Mouse (Mus musculus) liver, adult (tissue): ENCODE results near the gene Olfr593.
"Not testable (repeated sequence)": the region's sequence is repeated elsewhere in the genome, so short reads cannot be mapped to it uniquely, and the experiment has no call there.

Experiments used
- GATA4 ChIP-seq: IDR thresholded peaks from 2 replicates; pipeline ENCODE4 v1.6.1; 2014; ENCODE audit warnings: mild to moderate bottlenecking, low read length; ENCODE audit not compliant: insufficient replicate concordance

The Olfr593 gene

DNA sequence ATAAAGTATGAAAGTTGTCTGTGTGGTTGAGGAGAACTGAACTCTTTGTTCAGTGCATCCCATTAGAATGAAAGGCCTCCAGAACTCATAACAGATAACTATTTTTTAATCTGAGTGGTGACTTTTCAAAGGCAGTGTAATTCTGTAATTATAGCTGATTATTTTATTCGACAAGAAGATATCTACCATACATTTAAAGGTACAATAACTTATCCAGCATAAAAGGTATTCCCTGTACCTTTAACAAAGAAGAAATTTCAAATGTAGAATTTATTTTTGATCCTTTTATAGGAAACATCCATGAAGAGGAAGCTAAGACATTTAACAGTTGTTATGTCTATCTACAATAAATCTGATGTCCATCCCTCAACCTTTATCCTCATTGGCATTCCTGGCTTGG, at the start of gene Olfr593:
Gene Olfr593 (plus strand): TSS at position 301 of the 400 bp plus-strand sequence.
- no peak for TF ChIP-seq GATA4

DNA sequence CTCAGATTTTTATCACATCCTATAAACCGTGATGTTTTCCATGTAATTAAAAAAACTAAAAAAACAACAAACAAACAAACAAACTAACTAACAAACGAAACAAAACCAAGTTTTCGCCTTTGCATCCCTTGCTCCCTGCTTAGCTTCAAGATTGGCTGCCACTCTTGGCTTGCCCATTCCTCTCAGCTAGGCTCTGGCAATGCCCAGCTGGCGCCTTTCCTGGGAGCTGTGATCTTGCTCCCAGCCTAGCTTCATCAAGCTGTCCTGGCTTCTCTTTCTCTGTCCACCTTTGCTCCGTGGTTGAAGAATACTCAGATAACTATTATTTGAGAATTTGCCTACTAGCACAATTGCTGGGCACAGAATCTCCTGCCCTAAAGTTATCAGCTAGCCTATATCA, 42.0 kb upstream of the Olfr593 start:
- no peak for TF ChIP-seq GATA4

DNA sequence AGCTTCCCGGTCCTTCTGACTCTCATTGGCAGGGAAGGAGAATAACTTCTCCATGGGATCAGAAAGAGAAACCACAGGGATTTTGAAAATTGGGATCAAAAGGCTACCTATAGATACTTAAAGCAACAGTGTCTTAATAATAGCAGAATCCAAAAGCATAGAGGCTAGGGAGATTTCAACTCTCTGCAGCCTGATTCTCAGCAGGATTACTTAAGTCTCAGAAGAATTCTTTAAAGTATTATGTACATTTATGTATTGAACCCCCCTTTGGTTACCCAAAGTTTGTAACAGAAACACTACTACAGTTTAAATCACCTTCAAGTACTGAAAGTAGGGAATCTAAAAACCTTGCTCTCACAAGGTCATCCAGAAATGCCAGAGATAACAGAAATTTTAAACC, 33.4 kb upstream of the Olfr593 start, which contains the start of gene Olfr591:
Gene Olfr591 (minus strand): TSS at position 101 of the 400 bp plus-strand sequence.
- TF ChIP-seq GATA4: no peak

DNA sequence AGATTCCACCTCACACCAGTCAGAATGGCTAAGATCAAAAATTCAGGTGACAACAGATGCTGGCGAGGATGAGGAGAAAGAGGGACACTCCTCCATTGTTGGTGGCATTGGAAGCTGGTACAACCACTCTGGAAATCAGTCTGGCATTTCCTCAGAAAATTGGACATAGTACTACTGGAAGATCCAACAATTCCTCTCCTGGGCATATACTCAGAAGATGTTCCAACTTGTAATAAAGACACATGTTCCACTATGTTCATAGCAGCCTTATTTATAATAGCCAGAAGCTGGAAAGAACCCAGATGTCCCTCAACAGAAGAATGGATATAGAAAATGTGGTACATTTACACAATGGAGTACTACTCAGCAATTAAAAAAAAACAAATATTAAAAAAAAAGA, 27.2 kb upstream of the Olfr593 start, which contains the start of gene Olfr592:
Gene Olfr592 (plus strand): TSS at position 301 of the 400 bp plus-strand sequence.
- not testable (repeated sequence) for TF ChIP-seq GATA4

DNA sequence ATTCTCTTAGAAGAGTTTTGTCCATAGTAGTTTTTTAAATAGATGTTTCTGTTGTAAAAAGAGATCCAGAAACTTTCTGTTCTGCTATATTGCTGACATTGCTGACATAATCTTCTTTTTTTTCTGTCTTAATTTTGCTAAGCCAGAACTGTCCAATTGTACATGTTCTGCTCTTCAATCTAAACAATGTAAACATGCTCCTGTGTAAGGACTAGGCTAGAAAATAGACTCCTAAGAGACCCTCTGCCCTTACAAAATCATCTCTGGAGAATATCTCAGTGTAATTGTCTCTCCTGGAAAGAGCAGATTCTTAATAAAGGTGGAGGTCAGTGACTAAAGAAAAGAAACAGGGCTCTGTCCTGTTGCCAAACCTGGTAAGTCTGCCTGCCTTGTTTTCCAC, 5.0 kb downstream of the Olfr593 start, which contains the start of gene Olfr594:
Gene Olfr594 (plus strand): TSS at position 301 of the 400 bp plus-strand sequence.
- TF ChIP-seq GATA4: no peak

DNA sequence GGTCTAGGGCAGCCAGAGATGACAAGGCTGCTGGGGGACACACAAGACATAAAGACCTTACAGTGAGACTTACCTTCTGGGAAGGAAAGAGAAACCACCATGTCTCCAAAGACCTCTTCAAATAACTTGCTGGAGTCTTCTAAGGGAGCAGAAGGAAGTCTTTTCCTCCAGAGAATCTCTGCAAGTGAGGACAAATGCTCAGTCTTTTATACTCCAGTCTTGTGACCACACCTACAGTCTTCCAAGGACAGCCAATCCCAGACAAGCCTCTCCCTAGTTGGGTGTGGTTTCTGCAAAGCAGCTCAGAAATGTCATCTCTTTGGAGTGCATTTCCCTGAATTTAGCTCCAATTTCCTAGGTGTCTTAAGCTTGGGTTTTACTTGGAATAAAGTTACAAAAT, 40.7 kb downstream of the Olfr593 start, which contains the start of gene Usp17ld:
Gene Usp17ld (minus strand): TSS at position 101 of the 400 bp plus-strand sequence.
- TF ChIP-seq GATA4: not testable (repeated sequence)
